Mouse (Mus musculus) liver (tissue): Measurements from ENCODE around the gene Zfp358.

ENCODE experiments used
- DNase-seq: peaks from one replicate; pipeline ENCODE4 v3.0.0-alpha.2; 2020; ENCODE audit warnings: mixed read lengths

Gene Zfp358

DNA sequence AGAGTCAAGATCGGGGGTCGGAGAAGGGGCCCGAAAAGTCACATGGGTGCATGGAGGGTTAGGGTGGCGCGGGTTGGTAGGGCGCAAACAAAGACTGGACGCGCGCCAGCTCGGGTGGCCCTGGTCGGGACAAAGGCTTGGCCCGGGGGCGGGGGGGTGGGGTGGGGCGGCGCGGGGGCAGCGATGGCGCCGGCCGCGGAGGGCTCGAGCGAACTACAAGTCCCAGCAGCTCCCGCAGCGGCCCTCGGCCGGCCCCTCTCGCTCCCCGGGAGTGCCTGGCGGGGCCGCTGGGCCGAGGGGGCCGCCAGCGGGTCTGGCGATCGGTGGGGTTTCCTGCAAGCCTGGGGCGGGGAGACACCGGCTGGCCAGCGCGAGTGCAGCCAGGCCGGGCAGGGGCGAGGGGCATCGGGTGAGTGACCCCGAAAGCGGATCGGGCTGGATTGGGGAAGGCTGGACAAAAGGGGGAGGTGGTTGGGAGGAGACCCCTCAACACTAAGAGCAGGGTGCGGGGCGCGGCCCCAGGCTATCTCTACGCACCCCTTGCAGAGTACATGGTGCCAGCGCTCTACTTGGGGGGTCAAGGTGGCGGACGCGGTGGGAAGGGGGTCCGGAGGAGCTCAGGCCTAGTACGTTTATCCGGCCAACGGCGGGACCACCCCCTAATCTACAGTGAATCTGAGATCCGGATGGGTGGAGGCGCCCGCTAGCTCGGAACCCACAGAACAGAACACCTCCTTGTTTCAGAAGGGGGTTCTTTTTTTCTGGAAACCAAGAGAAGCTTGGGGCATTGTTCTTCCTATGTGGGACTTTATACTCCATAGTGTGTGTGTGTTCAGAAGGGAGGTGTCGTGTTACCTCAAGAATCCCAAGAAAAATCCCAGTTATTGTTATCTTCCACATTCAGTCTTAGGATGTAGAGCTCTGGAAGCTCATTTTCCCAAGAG lies at the start of gene Zfp358:
Gene Zfp358, plus strand, starts transcription at position 238 of the 944 bp plus-strand sequence.
- peak; percentile 75 for DNase-seq

DNA sequence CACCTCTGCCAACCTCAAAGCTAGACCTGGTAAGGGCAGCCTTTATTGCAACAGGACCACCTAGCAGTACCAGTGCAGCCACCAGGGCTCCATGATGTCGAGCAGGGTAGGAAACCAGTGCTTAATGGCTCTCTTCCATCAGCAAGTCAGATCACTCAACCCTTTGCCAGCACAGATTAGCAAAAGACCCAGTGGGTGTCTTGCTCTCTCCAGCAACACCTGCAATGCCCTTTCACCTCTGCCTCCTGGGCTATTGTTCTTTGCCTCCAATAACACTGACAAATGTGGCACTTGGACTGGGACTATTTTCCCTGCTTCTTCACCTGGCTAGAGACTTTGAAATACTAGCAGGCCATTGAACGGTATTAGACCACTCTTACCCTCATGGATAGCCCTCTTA lies 43.7 kb upstream of the Zfp358 start:
- no peak for DNase-seq

DNA sequence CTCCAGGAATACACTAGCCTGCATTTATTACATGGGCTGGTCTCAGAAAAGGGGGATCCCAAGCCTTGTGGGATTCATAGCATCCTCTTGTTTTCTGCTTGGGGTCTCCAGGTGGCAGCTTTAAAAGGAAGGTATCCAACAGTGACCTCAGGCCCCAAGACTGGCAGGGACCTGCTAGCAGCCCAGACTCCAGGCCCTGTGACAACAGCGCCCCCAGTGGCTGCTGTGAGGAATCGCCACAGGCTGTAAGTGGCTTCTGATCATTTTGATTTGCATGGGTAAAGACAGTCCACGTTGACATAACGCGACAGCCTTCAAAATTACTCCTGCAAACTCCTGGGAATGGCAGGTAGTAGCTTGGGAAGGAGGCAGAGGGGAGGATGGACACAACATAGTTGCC lies 42.3 kb upstream of the Zfp358 start:
- DNase-seq: peak; percentile 66

DNA sequence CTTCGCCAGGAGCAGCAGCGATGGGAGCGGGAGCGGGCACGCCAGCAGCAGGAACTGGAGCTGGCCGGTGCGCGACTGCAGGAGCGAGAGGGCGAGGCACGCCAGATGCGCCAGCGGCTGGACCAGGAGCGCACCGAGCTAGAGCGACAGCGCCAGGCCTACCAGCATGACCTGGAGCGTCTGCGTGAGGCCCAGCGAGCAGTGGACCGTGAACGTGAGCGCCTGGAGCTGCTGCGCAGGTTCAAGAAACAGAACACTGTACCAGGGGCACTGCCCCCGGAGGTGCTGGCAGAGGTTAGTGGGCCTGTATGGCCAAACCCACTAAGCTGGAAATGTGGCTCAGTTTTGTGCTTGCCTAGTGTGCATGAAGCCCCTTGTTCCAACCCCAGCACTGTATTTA lies 40.9 kb upstream of the Zfp358 start:
- no peak for DNase-seq

DNA sequence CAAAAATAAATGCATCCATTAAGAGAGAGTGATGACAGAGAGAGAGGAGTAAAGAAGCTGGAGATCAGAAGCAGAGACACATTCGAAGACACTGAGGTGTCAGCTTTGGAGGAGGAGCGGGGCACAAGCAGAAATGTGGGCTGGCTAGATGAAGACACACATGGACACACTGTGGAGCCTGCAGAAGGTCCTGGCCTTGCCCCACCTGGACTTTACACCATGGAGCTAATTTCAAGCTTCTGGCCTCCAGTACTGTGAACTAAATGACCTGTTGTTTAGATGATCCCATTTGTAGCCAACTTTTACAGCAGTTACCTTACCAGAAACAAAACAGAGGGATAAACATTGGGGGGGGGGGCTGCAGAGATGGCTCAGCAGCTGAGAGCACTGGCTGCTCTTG lies 29.7 kb upstream of the Zfp358 start:
- DNase-seq: no peak

DNA sequence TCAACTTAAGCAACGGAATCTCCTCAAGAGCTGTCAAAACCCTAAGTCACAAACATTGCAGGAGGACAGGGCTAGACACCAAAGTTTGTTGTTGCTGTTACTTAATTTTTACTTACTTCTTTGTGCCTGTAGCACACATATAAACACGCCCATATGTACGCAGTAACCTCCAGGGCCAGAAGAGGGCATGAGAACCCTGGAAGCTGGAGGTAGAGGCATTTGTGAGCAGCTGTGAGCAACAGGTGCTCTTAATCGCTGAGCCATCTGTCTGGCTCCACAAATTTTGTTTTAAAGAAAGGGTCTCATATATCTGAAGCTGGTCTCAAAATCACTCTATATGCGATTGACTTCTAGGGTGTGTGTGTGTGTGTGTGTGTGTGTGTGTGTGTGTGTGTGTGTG lies 28.6 kb upstream of the Zfp358 start:
- peak; percentile 52 for DNase-seq

DNA sequence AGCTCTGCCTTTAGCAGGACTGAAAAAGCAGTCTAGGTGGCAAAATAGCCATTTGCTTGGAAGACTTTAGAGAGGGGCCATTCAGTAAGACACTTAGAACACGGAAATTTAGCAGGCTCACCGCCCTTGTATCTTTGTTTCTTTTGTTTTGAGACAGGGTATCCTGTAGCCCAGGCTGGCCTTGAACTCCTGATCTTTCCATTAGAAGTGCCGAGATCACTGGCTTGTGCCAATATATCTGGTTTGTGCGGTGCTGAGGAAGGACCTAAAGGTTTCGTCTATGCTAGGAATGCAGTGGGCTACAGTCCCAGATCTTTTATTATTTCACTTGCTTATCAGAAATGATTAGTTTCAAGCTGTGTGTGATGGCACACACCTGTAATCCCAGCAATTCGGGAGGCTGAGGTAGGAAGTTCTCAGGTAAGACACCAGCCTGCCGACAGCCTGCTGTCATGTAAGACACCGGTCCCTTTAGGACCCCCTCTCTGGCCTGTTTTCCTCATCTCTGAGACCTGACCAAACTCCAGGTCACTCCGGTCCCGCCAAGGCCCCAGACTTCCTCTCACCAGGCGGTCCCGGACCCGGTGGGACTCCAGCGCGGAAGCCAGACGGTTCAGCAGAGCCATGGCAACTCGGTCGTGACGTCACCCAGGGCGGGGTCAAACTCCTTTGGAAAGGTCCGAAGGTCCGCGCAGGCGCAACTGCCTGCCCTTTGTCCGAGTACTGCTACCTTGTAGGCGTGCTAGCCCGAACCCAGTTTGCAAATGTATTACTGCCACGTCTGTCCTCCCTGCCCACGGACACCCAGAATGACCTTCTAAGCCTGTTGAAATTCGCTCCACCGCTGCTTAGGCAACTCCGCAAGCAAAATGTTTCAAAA lies 25.7 kb upstream of the Zfp358 start, which contains the start of gene Pex11g:
Gene Pex11g, minus strand, starts transcription at position 675 of the 880 bp plus-strand sequence.
- peak; percentile 96 for DNase-seq

DNA sequence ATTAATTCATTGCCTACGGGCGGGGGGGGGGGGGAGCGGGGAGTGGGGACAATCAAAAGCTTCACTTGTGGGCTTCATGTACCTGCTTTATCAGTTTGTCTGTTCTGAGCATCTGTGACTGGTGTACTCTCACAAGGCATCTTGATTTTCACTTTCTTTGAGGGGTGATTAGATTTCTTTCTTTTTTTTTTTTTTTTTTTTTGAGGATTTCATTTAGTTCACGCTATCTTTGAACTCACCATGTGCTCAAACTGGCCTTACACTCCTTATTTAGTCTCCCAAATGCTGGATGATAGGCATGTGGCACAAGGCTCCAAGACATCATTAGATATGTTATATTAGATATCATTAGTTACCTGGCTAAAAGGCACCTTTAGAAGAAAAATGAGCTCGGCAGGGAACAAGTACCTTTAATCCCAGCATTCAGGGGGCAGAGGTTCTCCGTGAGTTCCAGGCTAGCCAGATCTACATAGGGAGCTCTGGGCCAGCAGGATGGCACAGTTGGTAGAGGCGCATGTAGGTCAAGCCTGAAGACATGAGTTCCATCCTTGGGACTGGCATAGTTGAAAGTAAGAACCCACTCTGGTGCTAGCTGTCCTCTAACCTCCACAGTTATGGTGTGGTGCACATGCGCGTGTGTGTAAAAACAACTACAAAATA lies 24.9 kb upstream of the Zfp358 start:
- no peak for DNase-seq

DNA sequence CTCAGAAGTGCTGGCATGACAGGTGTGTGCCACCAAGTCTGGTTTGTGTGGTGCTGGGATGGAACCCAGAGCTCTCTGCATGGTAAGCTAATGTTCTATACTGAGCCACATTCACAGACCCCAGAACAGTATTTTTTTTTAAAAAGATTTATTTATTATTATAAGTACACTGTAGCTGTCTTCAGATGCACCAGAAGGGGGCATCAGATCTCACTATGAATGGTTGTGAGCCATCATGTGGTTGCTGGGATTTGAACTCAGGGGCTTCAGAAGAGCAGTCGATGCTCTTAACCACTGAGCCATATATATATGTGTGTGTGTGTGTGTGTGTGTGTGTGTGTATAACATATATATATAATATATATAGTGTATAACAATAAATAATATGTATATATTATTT lies 24.1 kb upstream of the Zfp358 start:
- DNase-seq: no peak

DNA sequence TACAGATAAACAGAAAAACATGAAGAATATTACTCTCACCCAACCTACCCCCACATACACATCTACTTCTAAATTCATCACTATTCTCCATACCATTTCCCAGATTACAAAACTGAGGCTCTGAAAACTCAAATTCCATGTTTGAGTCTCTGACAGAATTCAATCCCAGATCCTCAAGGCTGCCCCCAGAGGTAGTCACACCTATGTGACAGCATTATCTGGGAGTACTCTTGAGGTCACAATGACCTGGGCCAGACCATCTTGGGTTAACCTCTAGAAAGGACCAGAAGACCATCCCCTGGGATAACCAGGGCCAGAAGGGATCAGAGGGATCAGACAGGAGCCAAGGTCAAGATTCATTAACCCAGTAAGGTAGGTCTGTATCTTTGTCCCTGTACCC lies 22.4 kb upstream of the Zfp358 start, which contains the start of gene Tex45:
Gene Tex45, plus strand, starts transcription at position 301 of the 400 bp plus-strand sequence.
- DNase-seq: no peak

DNA sequence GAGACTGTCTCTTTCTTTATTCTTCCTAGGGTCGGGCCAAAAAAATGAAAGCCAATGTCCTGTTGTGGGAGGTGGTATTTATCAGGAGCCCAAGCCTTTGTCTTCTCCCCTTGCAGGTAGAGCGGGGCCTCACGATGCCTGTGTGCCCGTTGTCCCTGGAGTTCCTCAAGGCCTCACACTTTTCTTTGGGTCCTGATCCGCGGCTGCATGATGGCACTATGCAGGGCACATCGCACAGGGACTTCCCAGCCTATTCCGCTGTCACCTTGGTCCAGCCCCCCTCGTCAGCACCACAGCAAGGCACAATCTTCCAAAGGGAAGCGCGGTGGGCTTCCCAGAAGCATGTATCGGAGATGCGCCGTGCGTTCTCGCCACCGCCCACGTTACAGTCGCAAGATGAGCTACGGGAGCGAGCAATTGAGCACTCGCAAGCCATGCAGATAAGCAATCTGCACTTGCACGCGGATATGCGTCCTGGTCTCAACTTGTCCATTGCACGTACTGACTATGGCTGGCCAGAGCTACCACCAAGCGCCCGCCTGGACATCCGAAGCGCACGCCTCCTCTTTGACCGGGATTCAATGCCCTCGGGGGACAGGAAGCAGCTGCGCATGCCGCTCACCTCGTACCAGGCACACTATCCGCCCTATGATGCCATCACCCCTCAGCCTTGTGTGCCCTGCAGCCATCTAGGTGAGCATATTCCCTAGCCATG lies 17.1 kb upstream of the Zfp358 start:
- DNase-seq: no peak

DNA sequence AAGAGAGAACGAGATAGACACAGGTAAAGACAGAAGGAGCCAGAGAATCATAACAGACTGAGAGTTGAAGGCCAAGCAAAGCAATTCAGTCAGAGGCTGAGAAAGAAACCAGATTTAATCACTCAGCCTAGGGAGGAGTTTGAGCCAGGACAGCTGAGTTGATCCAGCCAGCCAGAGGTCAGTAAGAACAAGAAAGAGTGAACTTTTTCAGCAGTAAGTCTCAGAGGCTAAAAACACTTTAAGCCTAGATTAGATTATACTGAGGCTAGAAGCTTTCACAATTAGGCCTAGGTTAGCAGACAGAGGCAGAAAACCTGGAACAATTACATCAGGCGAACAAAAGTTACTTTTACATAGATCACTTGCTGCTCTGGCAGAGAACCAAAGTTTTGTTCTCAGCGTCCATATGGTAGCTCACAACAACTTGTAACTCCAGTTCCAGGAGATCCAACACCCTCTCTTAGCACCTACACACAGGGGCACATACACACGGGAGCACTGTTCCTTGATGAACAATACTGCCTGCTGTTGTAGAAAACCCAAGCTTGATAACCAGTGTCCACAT lies 12.6 kb upstream of the Zfp358 start:
- DNase-seq: no peak

DNA sequence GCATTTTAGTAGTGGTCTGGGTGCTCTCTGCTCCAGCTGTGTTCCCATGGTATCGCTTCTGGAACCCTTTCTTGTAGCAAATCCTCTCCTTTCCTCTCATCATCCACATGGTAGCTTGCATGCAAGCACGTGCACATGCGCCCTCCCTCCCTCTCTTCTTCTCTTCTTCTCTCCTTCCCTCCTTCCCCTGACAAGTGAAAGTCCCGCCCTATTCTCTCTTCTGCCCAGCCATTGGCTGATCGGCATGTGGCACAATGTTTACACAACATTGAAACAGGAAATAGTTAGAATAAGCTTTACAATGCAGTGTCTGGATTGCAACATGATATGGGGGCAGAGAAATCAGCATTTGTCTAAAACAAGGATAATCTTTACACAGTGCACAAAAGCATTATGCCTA lies 11.3 kb upstream of the Zfp358 start:
- no peak for DNase-seq

DNA sequence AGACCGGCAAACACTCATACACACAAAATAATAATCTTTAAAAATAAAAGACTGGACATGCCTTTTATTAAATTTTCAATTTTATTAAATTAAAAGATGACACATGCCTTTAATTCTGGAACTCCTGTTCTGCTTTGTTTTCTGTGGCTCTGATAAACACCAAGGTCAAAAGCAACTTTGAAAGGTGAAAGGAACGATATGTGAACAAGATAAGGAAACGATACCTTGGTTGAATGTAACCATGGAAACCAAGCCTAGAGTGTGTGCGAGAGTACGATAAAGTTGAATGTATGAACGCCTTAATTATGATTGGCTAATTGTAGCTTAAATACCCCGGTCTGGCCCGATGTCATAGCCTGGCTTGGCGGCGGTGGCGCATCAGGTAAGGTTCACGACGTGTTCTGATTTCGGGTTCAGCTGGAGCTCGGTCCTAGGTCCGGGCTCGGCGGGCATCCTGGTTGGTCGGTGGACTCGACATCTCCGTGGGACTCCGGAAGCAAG lies 10.6 kb upstream of the Zfp358 start:
- DNase-seq: no peak

DNA sequence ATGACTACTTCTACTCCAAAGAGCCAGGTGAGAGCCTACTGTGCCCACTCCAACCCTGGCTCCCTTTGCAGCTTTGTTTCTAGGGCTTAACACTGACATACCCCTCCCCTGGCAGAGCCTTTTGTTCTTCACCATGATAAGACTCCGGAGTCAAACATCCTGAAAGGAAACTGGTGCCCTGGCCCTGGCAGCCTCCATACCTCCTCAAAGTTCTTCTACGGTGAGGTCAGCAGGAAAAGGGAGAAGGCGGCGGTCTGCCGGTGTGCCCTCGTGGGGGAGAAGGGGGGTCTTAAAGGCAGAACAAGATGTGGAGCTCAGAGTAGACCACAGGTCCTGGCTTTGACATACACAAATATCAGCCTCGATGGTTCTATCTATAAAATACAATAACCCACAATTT lies 9.4 kb upstream of the Zfp358 start:
- no peak for DNase-seq

DNA sequence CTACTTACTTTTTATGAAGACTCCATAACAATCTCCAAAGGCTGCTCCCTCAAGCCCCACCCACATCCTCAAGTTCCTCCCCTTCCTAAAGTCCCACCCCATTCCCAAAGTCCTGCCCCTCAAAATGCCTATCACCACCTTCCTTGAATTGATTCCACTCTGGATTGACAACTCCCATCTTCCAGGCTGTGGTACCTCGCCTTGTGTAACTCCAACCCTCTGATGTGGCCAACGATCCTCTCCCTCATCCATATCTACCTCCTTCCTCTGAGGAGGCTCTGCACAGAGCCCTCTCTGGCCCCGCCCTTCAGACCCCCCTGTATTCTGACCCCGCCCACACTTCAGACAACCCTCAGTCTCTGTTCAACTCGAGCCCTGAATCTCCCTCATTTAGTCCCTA lies 7.7 kb upstream of the Zfp358 start:
- no peak for DNase-seq

DNA sequence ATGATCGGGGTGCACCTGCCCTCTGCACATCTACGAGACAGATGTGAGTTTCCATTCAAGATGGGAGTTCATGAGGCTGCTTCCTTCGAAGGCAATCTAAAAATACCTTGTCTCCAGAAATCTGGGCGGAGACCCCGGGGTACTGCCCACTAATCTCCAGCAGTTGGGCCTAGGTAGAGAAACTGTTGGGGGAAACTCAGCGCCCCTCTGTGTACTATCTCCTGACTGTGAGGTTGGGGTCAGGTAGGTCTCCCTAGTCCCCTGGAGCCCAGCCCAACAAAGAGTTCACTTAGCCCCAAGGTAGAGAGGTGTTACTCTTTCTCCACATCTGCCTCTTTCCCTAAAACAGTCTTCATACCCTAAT lies 889 bp downstream of the Zfp358 start:
- DNase-seq: no peak

DNA sequence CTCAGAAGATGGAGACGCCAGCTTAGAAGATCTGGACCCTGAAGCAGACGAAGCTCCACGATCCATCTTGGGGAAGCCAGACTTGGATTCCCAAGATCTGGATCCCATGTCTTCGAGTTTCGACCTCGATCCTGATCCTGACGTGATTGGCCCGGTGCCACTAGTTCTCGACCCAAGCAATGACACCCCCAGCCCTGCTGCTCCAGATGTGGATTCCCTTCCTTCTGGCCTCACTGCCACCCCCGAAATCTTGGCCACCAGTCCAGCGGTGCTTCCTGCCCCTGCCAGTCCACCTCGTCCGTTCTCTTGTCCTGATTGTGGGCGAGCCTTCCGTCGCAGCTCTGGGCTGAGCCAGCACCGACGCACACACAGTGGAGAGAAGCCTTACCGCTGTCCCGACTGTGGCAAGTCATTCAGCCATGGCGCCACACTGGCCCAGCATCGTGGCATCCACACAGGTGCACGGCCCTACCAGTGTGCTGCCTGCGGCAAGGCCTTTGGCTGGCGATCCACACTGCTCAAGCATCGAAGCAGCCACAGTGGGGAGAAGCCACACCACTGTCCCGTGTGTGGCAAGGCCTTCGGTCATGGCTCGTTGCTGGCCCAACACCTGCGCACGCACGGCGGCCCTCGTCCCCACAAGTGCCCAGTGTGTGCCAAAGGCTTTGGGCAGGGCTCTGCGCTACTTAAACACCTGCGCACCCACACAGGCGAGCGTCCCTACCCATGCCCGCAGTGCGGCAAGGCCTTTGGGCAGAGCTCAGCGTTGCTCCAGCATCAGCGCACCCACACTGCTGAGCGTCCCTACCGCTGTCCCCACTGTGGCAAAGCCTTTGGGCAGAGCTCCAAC lies 2.9 kb downstream of the Zfp358 start:
- no peak for DNase-seq

DNA sequence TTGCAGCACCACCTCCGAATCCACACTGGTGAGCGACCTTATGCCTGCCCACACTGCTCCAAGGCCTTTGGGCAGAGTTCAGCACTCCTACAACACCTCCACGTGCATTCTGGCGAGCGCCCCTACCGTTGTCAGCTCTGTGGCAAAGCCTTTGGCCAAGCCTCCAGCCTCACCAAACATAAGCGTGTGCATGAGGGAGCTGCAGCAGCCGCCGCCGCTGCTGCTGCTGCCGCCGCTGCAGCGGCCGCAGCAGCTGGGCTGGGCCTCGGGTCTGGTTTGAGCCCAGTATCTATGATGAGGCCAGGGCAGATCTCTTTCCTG lies 3.5 kb downstream of the Zfp358 start:
- DNase-seq: no peak

DNA sequence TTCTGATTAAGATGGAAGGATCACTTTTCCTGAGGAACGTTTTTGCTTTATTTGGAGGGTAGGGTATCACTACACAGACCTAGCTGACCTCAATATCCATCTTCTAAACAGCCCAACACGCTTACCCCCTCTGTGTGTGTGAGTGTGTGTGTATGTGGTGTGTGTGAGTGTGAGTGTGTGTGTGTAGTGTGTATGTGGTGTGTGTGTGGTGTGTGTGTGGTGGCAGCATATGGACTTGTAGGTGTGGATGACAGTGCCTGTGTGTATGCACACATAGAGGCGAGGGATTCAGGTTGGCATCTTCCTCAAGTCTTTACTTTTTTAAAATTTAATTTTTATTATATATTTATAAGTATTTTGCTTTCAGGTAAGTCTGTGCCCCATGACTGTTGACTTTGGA lies 5.6 kb downstream of the Zfp358 start:
- no peak for DNase-seq

DNA sequence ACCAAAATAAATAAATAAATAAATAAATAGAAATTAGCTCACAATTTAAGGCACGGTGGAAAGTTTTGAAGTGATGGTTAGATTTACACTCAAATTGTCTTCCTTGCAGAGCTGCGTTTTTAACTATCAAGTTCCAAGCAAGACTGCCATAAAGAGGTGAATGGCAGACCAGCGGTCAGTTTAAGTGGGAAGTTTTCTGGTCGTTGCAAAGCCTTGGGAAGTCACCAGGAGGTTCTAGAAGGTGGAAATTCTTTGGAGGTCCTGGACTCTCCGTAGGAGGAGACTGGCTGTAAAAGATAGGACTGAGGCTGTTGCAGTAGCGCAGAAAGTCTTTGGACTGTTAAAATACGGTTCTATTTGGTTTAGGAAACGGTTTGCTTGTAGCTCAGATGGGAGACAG lies 6.8 kb downstream of the Zfp358 start:
- no peak for DNase-seq
